Mouse (Mus musculus) CH12.LX (cell line): ENCODE measurements around the gene Plk1.

Source experiments
- CTCF ChIP-seq, 2 experiments: IDR thresholded peaks in 1 of 2; conservative IDR thresholded peaks in 1 of 2; 2 replicates each; pipeline ENCODE4 v1.5.1; 2011 to 2012; ENCODE audit warnings: low read depth in 2 of 2, low read length in 2 of 2, improper control_type of control experiment in 1 of 2, inconsistent platforms in 1 of 2, mild to moderate bottlenecking in 1 of 2, moderate library complexity in 1 of 2
- MAX ChIP-seq: IDR thresholded peaks from 2 replicates; pipeline ENCODE4 v1.6.1; 2011; ENCODE audit warnings: low read length, improper control_type of control experiment
- POLR2AphosphoS2 ChIP-seq: IDR thresholded peaks from 2 replicates; pipeline ENCODE4 v1.6.1; 2011; ENCODE audit warnings: low read depth, low read length, improper control_type of control experiment
- RCOR1 ChIP-seq: conservative IDR thresholded peaks from 2 replicates; pipeline ENCODE4 v1.6.1; 2012; ENCODE audit warnings: low read depth, mild to moderate bottlenecking, inconsistent platforms, low read length, improper control_type of control experiment
- ZKSCAN1 ChIP-seq: IDR thresholded peaks from 2 replicates; pipeline ENCODE4 v1.6.1; 2012; ENCODE audit warnings: low read depth, inconsistent platforms, low read length, improper control_type of control experiment, borderline replicate concordance

GRCm38 (mm10) chr7:122123518-122123917 lies 35.7 kb upstream of the Plk1 start:
- TF ChIP-seq POLR2AphosphoS2 (no peak), CTCF (conservative IDR thresholded peaks at IDR 0.05 in 1 of 2, IDR thresholded peaks at IDR 0.05 in 1 of 2; ENCODE audit: low read depth in 2 of 2, low read length in 2 of 2) (no peak), ZKSCAN1 (no peak), MAX (no peak), RCOR1 (no peak)
